Mouse (Mus musculus) bone marrow, adult 2 months (tissue): ENCODE measurements around the gene Mmab.

Experiments used
- CTCF ChIP-seq: fragments of 200-500 bp; IDR thresholded peaks from 2 replicates; pipeline ENCODE4 v1.5.1; 2011; ENCODE audit warnings: low read length, control low read depth; ENCODE audit not compliant: control insufficient read depth, insufficient read depth
- POLR2A ChIP-seq: fragments of 200-500 bp; IDR thresholded peaks from 2 replicates; pipeline ENCODE4 v1.6.1; 2011; ENCODE audit warnings: low read depth, mild to moderate bottlenecking, control low read depth, low read length, borderline replicate concordance; ENCODE audit not compliant: control insufficient read depth

DNA sequence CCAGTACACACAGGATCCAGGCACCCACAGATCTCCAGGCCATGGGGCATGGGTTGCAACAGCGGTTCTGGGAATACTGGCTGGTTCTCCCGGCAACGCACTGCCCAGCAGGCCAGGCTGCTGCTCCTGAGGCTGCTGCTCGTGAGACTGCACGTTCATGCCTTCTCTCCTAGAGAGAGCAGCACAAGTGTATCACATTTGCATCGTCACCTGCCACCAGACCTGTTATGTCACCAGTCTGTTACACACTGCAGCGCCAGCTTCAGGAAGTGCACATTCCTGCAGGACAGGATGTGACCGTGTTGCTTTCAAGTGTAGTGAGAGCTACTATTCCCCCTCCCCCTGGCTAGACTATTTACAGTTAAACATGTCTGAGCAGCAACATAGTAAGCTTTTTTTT lies 27.0 kb downstream of the Mmab start:
- TF ChIP-seq CTCF (no peak), POLR2A (no peak)
